Mouse (Mus musculus) midbrain, embryonic 11.5 days (tissue): ENCODE measurements at regions not wholly inside any gene's neighbourhood (a gene's known extent, or its start where the extent isn't known, plus 50 kb on each side); places are given as distances from the start of the nearest gene placed in this dataset.
A peak's percentile ranks its signal among the peaks of the same experiment; 100 is the strongest.

Experiments used
- ATAC-seq: fragments of 200-750 bp; cut with Nextera tagmentation; 2 replicates; pipeline ENCODE4 v1.8.0; 2017; ENCODE audit warnings: moderate TSS enrichment, moderate library complexity; ENCODE audit not compliant: low FRiP score
- DNase-seq: peaks from one replicate; pipeline ENCODE4 v3.0.0; 2015; ENCODE audit warnings: low spot score; ENCODE audit errors: missing footprints
- H3K27ac ChIP-seq: fragments of 300-500 bp; sonication (generic); 2 replicates; pipeline ENCODE4 v1.5.1; 2014; ENCODE audit warnings: low read depth, low read length
- H3K27me3 ChIP-seq: fragments of 300-500 bp; sonication (generic); 2 replicates; pipeline ENCODE4 v1.6.1; 2014; ENCODE audit warnings: mild to moderate bottlenecking, low read length, moderate library complexity, mixed read lengths; ENCODE audit not compliant: control insufficient read depth, insufficient read depth
- H3K36me3 ChIP-seq: fragments of 300-500 bp; sonication (generic); 2 replicates; pipeline ENCODE4 v1.6.1; 2014; ENCODE audit warnings: mild to moderate bottlenecking, low read length, moderate library complexity, mixed read lengths; ENCODE audit not compliant: control insufficient read depth, insufficient read depth
- H3K4me1 ChIP-seq: fragments of 300-500 bp; sonication (generic); 2 replicates; pipeline ENCODE4 v1.6.1; 2014; ENCODE audit warnings: low read length; ENCODE audit not compliant: control insufficient read depth, insufficient read depth
- H3K4me2 ChIP-seq: fragments of 300-500 bp; sonication (generic); 2 replicates; pipeline ENCODE4 v1.6.1; 2014; ENCODE audit warnings: mild to moderate bottlenecking, moderate library complexity
- H3K4me3 ChIP-seq: fragments of 300-500 bp; sonication (generic); 2 replicates; pipeline ENCODE4 v1.5.1; 2014; ENCODE audit warnings: low read depth, low read length
- H3K9ac ChIP-seq: fragments of 300-500 bp; sonication (generic); 2 replicates; pipeline ENCODE4 v1.6.1; 2014; ENCODE audit warnings: low read length
- H3K9me3 ChIP-seq: fragments of 300-500 bp; sonication (generic); 2 replicates; pipeline ENCODE4 v1.6.1; 2016; ENCODE audit warnings: low read length; ENCODE audit not compliant: control insufficient read depth
- WGBS: fragments of 180-500 bp; shearing (Covaris S2); extraction: QIAGEN DNeasy Blood & Tissue Kit; methylation state at CpG from one replicate; pipeline ENCODE4 v1.1.7; 2014; 5-methylcytosine and 5-hydroxymethylcytosine counted together

GRCm38 (mm10) chr5:84762618-84763017 is 345.4 kb upstream of the Epha5 start:
- H3K36me3 ChIP-seq: no peaks in the 10 kb centered on the region
- no peaks in the 10 kb centered on the region for H3K4me1 ChIP-seq
- H3K9me3 ChIP-seq: no peaks in the 10 kb centered on the region
- no peak overlapping the region for H3K27ac ChIP-seq
- H3K4me3 ChIP-seq: no peak overlapping the region
- DNase-seq (no peak), ATAC-seq (no peak)
- WGBS: 76% methylated on average over 1 of the region's 1 CpGs
- H3K27me3 ChIP-seq: no peaks in the 10 kb centered on the region
- no peak overlapping the region for H3K4me2 ChIP-seq
- no peak overlapping the region for H3K9ac ChIP-seq

DNA sequence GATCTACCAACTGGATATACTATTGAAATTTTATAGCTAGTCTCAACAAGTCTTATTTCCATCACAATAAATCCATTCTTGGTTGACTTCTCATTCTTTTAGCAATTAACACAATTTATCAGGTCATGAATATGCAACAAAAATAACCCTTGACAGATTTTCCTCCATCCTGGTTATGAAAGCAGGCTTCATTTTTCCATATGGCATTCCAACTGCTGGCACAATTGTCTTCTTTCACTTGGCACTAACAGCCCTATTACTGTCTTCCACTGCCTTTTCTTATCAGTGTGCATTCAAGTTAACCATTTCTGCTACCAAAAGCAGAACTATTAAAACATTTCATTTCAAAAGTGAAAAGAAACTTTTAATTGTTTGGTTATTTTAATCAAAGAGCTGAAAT is 334.9 kb upstream of the Epha5 start:
- Histone ChIP-seq H3K27ac (no peak overlapping the region), H3K4me2 (no peak overlapping the region), H3K9ac (no peak overlapping the region), H3K9me3 (no peaks in the 10 kb centered on the region), H3K36me3 (no peaks in the 10 kb centered on the region), H3K27me3 (no peaks in the 10 kb centered on the region), H3K4me3 (no peak overlapping the region), H3K4me1 (no peaks in the 10 kb centered on the region)
- no peak for ATAC-seq
- DNase-seq: no peak

GRCm38 (mm10) chr5:84705436-84705835 is 288.3 kb upstream of the Epha5 start:
- DNase-seq (no peak), ATAC-seq (no peak)
- Histone ChIP-seq H3K27ac (no peak overlapping the region), H3K4me2 (no peak overlapping the region), H3K4me3 (no peak overlapping the region), H3K4me1 (no peaks in the 10 kb centered on the region), H3K9me3 (no peaks in the 10 kb centered on the region), H3K27me3 (no peaks in the 10 kb centered on the region), H3K9ac (no peak overlapping the region), H3K36me3 (no peaks in the 10 kb centered on the region)
- WGBS: 72% methylated on average over 2 of the region's 2 CpGs

DNA sequence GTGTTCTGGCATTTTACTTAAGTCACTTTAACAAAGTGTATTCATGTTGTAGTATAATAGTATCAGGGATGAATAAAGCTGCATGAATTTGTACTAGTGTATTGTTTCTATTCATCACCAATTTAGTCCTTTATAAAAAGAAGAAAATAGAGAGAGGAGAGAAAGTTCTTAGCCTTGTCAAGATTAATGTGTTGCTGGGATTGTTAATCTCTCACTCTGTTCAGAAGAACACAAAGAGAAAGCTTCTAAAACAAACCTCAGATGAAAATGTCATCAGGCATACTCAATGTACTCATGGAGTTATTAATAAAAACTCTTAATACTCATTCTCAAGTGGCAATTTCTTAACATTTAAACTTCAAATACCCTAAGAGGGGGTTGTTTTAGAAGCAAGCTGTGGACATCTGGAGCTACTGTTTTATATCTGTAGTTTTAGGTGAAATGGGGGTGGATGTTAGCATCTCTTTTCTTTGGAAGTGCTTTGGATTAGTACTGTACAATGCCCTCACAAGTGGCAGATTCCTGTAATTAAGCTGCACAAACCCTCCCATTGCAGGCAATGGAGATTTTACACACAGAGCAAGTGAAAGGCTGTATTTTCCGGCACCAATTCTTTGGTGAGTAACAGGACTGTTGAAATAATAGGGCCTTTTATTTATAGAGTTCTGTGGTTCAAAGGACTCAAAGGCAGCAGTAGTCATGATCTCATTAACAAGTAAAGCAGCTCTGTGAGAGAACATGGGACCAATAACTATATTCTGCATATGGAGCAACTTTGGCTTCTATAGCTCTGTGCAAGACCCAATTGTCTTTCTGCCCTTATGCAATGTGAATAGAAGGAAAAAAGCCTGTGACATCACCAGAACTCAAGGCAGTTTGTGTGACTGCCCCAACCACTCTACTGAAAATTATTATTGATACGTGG is 273.4 kb upstream of the Epha5 start:
- ATAC-seq (peak; percentile 48; the same call in 1 of the 2 replicates), DNase-seq (no peak)
- H3K4me3 ChIP-seq: no peak overlapping the region
- no peaks in the 10 kb centered on the region for H3K27me3 ChIP-seq
- no peak overlapping the region for H3K4me2 ChIP-seq
- no peaks in the 10 kb centered on the region for H3K36me3 ChIP-seq
- 72% methylated on average over 2 of the region's 2 CpGs for whole genome bisulfite sequencing
- no peak overlapping the region for H3K9ac ChIP-seq
- no peaks in the 10 kb centered on the region for H3K9me3 ChIP-seq
- H3K27ac ChIP-seq: no peak overlapping the region
- H3K4me1 ChIP-seq: no peaks in the 10 kb centered on the region

DNA sequence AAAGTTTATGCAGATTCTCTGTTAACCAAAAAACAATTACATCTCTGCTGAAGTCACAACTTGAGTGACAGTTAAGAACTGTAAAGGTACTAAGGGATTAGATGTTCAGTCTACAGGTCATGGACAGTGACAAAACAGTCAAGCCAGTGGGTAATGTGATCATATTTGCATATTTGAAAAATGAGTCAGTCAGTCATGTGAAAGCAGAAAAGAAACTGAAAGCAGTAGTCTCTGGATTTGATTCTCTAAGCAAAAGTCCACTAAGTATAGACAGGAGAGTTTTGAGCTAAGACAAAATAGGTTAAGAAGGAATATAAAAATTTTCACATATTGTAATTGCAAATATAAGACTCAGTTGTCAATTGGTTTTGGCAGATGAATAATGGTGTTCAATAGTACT is 270.4 kb upstream of the Epha5 start:
- H3K27me3 ChIP-seq: no peaks in the 10 kb centered on the region
- H3K9me3 ChIP-seq: no peaks in the 10 kb centered on the region
- no peak overlapping the region for H3K4me3 ChIP-seq
- H3K4me1 ChIP-seq: no peaks in the 10 kb centered on the region
- no peak for DNase-seq
- H3K36me3 ChIP-seq: no peaks in the 10 kb centered on the region
- no peak overlapping the region for H3K9ac ChIP-seq
- H3K4me2 ChIP-seq: no peak overlapping the region
- no peak for ATAC-seq
- no peak overlapping the region for H3K27ac ChIP-seq

GRCm38 (mm10) chr5:84655171-84655570 is 238.0 kb upstream of the Epha5 start:
- Histone ChIP-seq H3K4me2 (no peak overlapping the region), H3K9me3 (no peaks in the 10 kb centered on the region), H3K27ac (no peak overlapping the region), H3K4me3 (no peak overlapping the region), H3K4me1 (no peaks in the 10 kb centered on the region), H3K27me3 (no peaks in the 10 kb centered on the region), H3K36me3 (no peaks in the 10 kb centered on the region), H3K9ac (no peak overlapping the region)
- ATAC-seq (no peak), DNase-seq (peak; percentile 51)

DNA sequence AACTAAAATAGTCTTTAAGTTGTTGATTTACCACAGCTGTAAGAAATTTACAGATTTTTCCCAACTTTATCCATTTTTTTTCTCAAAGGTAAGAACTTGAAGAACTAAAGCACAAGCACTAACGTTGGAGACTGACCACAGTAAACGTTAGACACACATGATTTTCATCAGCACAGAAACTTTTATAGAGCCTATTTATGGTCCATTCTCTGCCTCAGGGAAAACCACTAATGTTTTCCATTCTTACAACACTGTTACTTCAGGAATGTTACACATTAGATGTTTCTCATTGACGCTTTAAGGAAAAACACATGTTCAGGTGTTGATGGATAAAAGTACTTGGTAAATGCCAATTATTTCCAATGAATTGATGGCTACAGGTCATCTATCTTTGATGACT is 218.3 kb upstream of the Epha5 start:
- H3K9me3 ChIP-seq: no peaks in the 10 kb centered on the region
- H3K4me1 ChIP-seq: no peaks in the 10 kb centered on the region
- H3K9ac ChIP-seq: no peak overlapping the region
- DNase-seq: no peak
- no peak overlapping the region for H3K4me3 ChIP-seq
- no peaks in the 10 kb centered on the region for H3K36me3 ChIP-seq
- H3K27me3 ChIP-seq: no peaks in the 10 kb centered on the region
- 90% methylated on average over 3 of the region's 3 CpGs for WGBS
- no peak for ATAC-seq
- no peak overlapping the region for H3K27ac ChIP-seq
- no peak overlapping the region for H3K4me2 ChIP-seq

GRCm38 (mm10) chr5:84632851-84633250 is 215.7 kb upstream of the Epha5 start:
- H3K27me3 ChIP-seq: no peaks in the 10 kb centered on the region
- H3K9me3 ChIP-seq: no peaks in the 10 kb centered on the region
- no peaks in the 10 kb centered on the region for H3K4me1 ChIP-seq
- ATAC-seq: no peak
- no peak overlapping the region for H3K9ac ChIP-seq
- DNase-seq: no peak
- H3K4me2 ChIP-seq: no peak overlapping the region
- no peaks in the 10 kb centered on the region for H3K36me3 ChIP-seq
- H3K27ac ChIP-seq: no peak overlapping the region
- H3K4me3 ChIP-seq: no peak overlapping the region
- WGBS: 47% methylated on average over 2 of the region's 2 CpGs

- H3K36me3 ChIP-seq: no peaks in the 10 kb centered on the region
- no peak for DNase-seq
- no peaks in the 10 kb centered on the region for H3K27me3 ChIP-seq
- H3K4me2 ChIP-seq: no peak overlapping the region
- no peak for ATAC-seq
- no peak overlapping the region for H3K9ac ChIP-seq
- H3K4me1 ChIP-seq: no peaks in the 10 kb centered on the region
- H3K9me3 ChIP-seq: no peaks in the 10 kb centered on the region
- 93% methylated on average over 1 of the region's 1 CpGs for WGBS
- H3K4me3 ChIP-seq: no peak overlapping the region
- no peak overlapping the region for H3K27ac ChIP-seq
These were observed 201.0 kb upstream of the Epha5 start for GRCm38 (mm10) chr5:84618194-84618593.
